Mouse (Mus musculus): Measurements from ENCODE around the gene Slc51b. TPM values are rescaled to one million over a fixed set of nuclear protein-coding genes. Genes with fewer than 3 reads are reported as not detected.

The Slc51b gene
- polyA plus RNA-seq, 1 experiment from 2014 or later: not detected

GRCm38 (mm10) chr9:65407327-65407726 lies 15.4 kb downstream of the Slc51b start:
- no peaks in the 10 kb centered on the region for H3K4me1 ChIP-seq
- H3K36me3 ChIP-seq: no peaks in the 10 kb centered on the region
- H3K9me3 ChIP-seq: no peaks in the 10 kb centered on the region
- no peak overlapping the region for H3K4me2 ChIP-seq (replicated peaks)
- H3K9ac ChIP-seq: no peak overlapping the region
- H3K4me3 ChIP-seq: no peak overlapping the region
- no peak for ATAC-seq (ENCODE audit: low FRiP score, low read depth)
- no peaks in the 10 kb centered on the region for H3K27me3 ChIP-seq (replicated peaks)
- no peak overlapping the region for H3K27ac ChIP-seq
- WGBS: 82% methylated on average over 5 of the region's 5 CpGs

- ATAC-seq (ENCODE audit: low FRiP score, low read depth): no peak
Measured at GRCm38 (mm10) chr9:65405184-65405449, 17.6 kb downstream of the Slc51b start.

GRCm38 (mm10) chr9:65404331-65405183 lies 18.2 kb downstream of the Slc51b start:
- WGBS: 78% methylated on average over 15 of the region's 15 CpGs
- Histone ChIP-seq H3K27ac (no peak overlapping the region), H3K36me3 (no peaks in the 10 kb centered on the region), H3K27me3 (replicated peaks) (no peaks in the 10 kb centered on the region), H3K9ac (no peak overlapping the region), H3K4me2 (replicated peaks) (no peak overlapping the region), H3K4me3 (no peak overlapping the region), H3K4me1 (no peaks in the 10 kb centered on the region), H3K9me3 (no peaks in the 10 kb centered on the region)
- no peak for ATAC-seq (ENCODE audit: low FRiP score, low read depth)

More at GRCm38 (mm10) chr9:65405184-65405449, 17.6 kb downstream of the Slc51b start:
- H3K27me3 ChIP-seq (replicated peaks): no peaks in the 10 kb centered on the region
- no peak overlapping the region for H3K9ac ChIP-seq
- no peak overlapping the region for H3K27ac ChIP-seq
- H3K9me3 ChIP-seq: no peaks in the 10 kb centered on the region
- H3K4me3 ChIP-seq: no peak overlapping the region
- H3K36me3 ChIP-seq: no peaks in the 10 kb centered on the region
- WGBS: 75% methylated on average over 2 of the region's 2 CpGs
- no peaks in the 10 kb centered on the region for H3K4me1 ChIP-seq
- no peak overlapping the region for H3K4me2 ChIP-seq (replicated peaks)

DNA sequence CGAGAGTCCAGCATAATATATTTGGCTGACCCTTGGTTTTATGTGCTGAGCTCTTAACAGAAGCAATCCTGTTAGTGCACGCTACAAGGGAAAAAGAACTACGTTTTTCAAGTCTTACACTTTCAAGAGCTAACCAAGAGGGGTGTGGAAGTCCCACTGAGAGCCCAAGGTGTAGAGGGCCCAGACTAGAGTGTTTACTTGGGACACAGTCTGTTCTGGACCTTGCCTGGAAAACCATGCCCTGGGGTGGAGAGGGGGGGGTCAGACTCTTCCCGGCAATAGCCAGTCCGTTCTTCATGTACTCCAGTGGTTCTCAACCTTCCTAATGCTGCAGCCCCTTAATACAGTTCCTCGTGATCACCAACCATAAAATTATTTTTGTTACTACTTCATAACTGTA lies 22.8 kb downstream of the Slc51b start:
- WGBS: 90% methylated on average over 6 of the region's 6 CpGs

GRCm38 (mm10) chr9:65398279-65398678 lies 24.5 kb downstream of the Slc51b start, which contains the start of gene Rasl12:
TSS of gene Rasl12 (plus strand) at chr9:65398506.
- H3K4me2 ChIP-seq (replicated peaks): peak within 1 kb of the TSS; percentile 86
- peak within 1 kb of the TSS; percentile 65 for H3K9ac ChIP-seq
- H3K9me3 ChIP-seq: no peaks in the 10 kb centered on the region
- WGBS: under 1% methylated on average over 24 of the region's 24 CpGs
- H3K27ac ChIP-seq: no peak within 1 kb of the TSS
- H3K4me3 ChIP-seq: peak within 1 kb of the TSS; percentile 45
- 0 out of 2 replicates have a peak, but pooled peaks cover 4% of the 10 kb centered on the region for H3K27me3 ChIP-seq (replicated peaks)
- no peaks in the 10 kb centered on the region for H3K36me3 ChIP-seq
- 0 out of 2 replicates have a peak, but pooled peaks have one; percentile 44 for ATAC-seq (ENCODE audit: low FRiP score, low read depth)
- peaks cover 11% of the 10 kb centered on the region for H3K4me1 ChIP-seq

More for the DNA sequence above, 22.8 kb downstream of the Slc51b start:
- H3K36me3 ChIP-seq: no peaks in the 10 kb centered on the region
- no peak overlapping the region for H3K4me2 ChIP-seq (replicated peaks)
- H3K9me3 ChIP-seq: no peaks in the 10 kb centered on the region
- no peak for ATAC-seq (ENCODE audit: low FRiP score, low read depth)
- no peaks in the 10 kb centered on the region for H3K27me3 ChIP-seq (replicated peaks)
- H3K4me3 ChIP-seq: no peak overlapping the region
- H3K27ac ChIP-seq: no peak overlapping the region
- peaks cover 11% of the 10 kb centered on the region for H3K4me1 ChIP-seq
- no peak overlapping the region for H3K9ac ChIP-seq

DNA sequence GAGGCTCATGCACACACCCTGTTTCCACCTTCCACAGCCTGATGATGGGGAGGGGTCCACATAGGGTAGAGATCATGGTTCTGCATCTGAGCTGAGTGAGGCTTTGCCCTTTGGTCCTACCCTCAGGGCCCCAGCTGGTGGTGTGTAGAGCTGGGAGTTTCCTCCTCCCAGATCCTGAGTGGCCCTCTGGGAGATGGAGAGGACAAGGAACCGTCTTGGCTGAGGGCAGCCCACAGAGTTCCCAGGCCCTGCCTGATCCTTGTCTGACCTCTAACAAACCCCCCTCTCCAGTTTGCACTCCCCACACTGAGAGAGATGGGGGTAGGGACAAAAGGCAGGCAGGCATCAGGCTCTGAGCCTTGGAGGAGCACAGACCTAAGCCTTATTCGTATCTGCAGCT lies 28.4 kb downstream of the Slc51b start:
- Histone ChIP-seq H3K9ac (no peak overlapping the region), H3K9me3 (no peaks in the 10 kb centered on the region), H3K4me3 (no peak overlapping the region), H3K4me1 (peaks cover 16% of the 10 kb centered on the region), H3K36me3 (no peaks in the 10 kb centered on the region), H3K27ac (no peak overlapping the region), H3K4me2 (replicated peaks) (no peak overlapping the region), H3K27me3 (replicated peaks) (peaks cover 40% of the 10 kb centered on the region)
- WGBS: 64% methylated on average over 2 of the region's 2 CpGs
- no peak for ATAC-seq (ENCODE audit: low FRiP score, low read depth)

GRCm38 (mm10) chr9:65393606-65394005 lies 29.1 kb downstream of the Slc51b start:
- Histone ChIP-seq H3K27ac (no peak overlapping the region), H3K9me3 (no peaks in the 10 kb centered on the region), H3K4me2 (replicated peaks) (no peak overlapping the region), H3K4me3 (no peak overlapping the region), H3K27me3 (replicated peaks) (peaks cover 44% of the 10 kb centered on the region), H3K9ac (no peak overlapping the region), H3K36me3 (no peaks in the 10 kb centered on the region), H3K4me1 (peaks cover 13% of the 10 kb centered on the region)
- WGBS: 55% methylated on average over 2 of the region's 2 CpGs
- no peak for ATAC-seq (ENCODE audit: low FRiP score, low read depth)

- no peaks in the 10 kb centered on the region for H3K36me3 ChIP-seq
- WGBS: 30% methylated on average over 6 of the region's 6 CpGs
- H3K27me3 ChIP-seq (replicated peaks): peaks cover 44% of the 10 kb centered on the region
- H3K9me3 ChIP-seq: no peaks in the 10 kb centered on the region
- H3K9ac ChIP-seq: no peak overlapping the region
- H3K27ac ChIP-seq: no peak overlapping the region
- no peak overlapping the region for H3K4me3 ChIP-seq
- H3K4me2 ChIP-seq (replicated peaks): no peak overlapping the region
- 0 out of 2 replicates have a peak, but pooled peaks cover 5% of the 10 kb centered on the region for H3K4me1 ChIP-seq
- no peak for ATAC-seq (ENCODE audit: low FRiP score, low read depth)
Measured at GRCm38 (mm10) chr9:65392638-65393364, 30.0 kb downstream of the Slc51b start.

GRCm38 (mm10) chr9:65391613-65391964 lies 31.2 kb downstream of the Slc51b start, which contains the start of gene Kbtbd13:
TSS of gene Kbtbd13 (minus strand) at chr9:65391652.
- H3K4me3 ChIP-seq: peak within 1 kb of the TSS; percentile 37
- H3K36me3 ChIP-seq: no peaks in the 10 kb centered on the region
- peak within 1 kb of the TSS; percentile 63 for H3K4me2 ChIP-seq (replicated peaks)
- peaks cover 44% of the 10 kb centered on the region for H3K27me3 ChIP-seq (replicated peaks)
- no peak for ATAC-seq (ENCODE audit: low FRiP score, low read depth)
- no peak within 1 kb of the TSS; the same call in 1 of the 2 replicates for H3K9ac ChIP-seq
- no peaks in the 10 kb centered on the region for H3K9me3 ChIP-seq
- H3K4me1 ChIP-seq: peaks cover 5% of the 10 kb centered on the region; the same call in 1 of the 2 replicates
- WGBS: 39% methylated on average over 8 of the region's 8 CpGs
- H3K27ac ChIP-seq: no peak within 1 kb of the TSS

DNA sequence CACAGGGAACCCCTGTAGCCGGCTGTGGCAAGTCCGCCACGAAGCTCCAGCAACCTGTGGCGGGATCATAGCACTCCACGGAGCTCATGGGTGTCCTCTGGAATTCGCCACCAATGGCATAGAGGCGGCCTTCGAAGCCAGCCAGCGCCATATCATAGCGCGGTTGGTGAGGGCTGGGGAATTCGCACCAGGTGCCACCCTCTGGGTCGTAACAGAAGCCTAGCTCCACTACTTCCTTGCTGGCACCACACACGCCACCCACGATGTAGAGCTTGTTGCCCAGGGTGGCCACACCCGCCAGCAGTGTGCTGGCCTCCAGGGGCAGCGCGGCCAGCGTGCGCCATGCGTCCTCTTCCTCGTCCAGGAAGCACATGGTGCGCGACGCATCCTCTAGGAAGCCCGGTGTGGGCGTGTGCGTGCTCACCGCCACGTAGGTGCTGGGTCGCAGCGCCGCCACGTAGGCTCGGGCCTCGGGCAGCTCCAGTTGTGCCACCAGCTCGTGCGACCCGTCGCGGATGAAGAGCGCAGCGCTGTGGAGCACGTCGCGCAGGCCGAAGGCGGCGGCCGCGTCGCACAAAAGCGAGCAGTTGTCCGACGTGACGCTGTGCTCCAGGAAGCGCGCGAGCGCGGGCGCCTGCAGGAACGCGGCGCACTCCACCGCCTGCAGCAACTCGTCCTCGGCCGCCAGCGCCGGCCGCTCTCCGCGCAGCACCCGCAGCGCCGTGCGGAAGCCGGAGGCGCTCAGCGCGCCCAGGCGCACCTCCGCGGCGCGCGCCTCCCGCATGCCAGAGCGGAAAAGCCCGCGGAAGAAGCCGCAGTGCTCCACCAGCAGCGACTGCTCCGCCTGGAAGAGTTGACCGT lies 31.8 kb downstream of the Slc51b start:
- Histone ChIP-seq H3K4me3 (peak overlapping the region; percentile 37), H3K9ac (no peak overlapping the region; the same call in 1 of the 2 replicates), H3K4me1 (peaks cover 9% of the 10 kb centered on the region; the same call in 1 of the 2 replicates), H3K36me3 (no peaks in the 10 kb centered on the region), H3K27me3 (replicated peaks) (peaks cover 44% of the 10 kb centered on the region), H3K9me3 (no peaks in the 10 kb centered on the region), H3K4me2 (replicated peaks) (peak overlapping the region; percentile 63), H3K27ac (no peak overlapping the region)
- 18% methylated on average over 96 of the region's 96 CpGs for WGBS
- no peak for ATAC-seq (ENCODE audit: low FRiP score, low read depth)

DNA sequence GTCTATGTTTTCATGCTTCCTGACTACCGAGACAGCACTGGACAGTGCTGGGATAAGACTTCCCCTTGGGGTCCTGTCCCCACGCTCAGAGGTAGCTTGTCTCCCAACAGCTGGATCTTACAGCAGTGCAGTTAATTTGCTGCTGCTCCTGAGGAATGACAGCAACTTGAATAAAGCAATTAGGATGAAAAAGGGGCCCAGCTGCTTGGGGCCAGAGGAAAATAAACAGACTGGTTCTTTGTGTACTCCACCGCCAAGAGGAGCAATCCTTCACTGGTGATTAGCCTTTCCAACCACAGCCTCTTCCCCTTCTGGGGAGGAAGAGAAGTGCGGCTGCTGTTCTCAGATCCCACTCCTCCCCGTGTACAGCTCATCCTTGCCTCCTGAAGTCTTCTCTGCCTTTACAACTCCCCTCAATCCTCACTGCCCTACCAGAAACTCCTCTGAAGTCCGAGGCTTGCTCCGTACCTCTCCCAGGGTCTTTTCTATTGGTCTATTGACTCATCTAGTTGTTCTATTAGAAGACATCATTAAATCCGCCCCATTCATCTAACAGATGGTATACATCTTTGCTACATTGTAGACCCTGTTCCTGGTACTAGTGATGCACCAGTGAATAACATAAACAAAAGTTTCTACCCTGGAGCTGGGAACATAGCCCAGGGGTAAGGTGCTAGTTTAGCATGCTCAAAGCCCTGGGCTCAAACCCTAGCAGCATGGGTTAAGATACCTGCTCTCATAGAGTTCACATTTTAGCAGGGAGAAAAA lies 36.2 kb downstream of the Slc51b start:
- Histone ChIP-seq H3K36me3 (no peaks in the 10 kb centered on the region), H3K27ac (no peak overlapping the region), H3K4me1 (peaks cover 8% of the 10 kb centered on the region; the same call in 1 of the 2 replicates), H3K9me3 (no peaks in the 10 kb centered on the region), H3K9ac (no peak overlapping the region), H3K4me3 (no peak overlapping the region), H3K4me2 (replicated peaks) (no peak overlapping the region), H3K27me3 (replicated peaks) (peaks cover 27% of the 10 kb centered on the region)
- 12% methylated on average over 8 of the region's 8 CpGs for WGBS
- ATAC-seq (ENCODE audit: low FRiP score, low read depth): no peak
